Mouse (Mus musculus) testis, adult 2 months (tissue): ENCODE measurements at regions not wholly inside any gene's neighbourhood (a gene's known extent, or its start where the extent isn't known, plus 50 kb on each side); places are given as distances from the start of the nearest gene placed in this dataset.

Experiments
- CTCF ChIP-seq: fragments of 200-500 bp; IDR thresholded peaks from 2 replicates; pipeline ENCODE4 v1.5.1; 2012; ENCODE audit warnings: low read depth, mild to moderate bottlenecking, inconsistent platforms, low read length, moderate library complexity; ENCODE audit not compliant: control insufficient read depth, insufficient read depth, insufficient replicate concordance
- POLR2A ChIP-seq: fragments of 200-500 bp; IDR thresholded peaks from 2 replicates; pipeline ENCODE4 v1.6.1; 2012; ENCODE audit warnings: low read depth, mild to moderate bottlenecking, inconsistent platforms, low read length, moderate library complexity; ENCODE audit not compliant: control insufficient read depth

GRCm38 (mm10) chr13:44260039-44260438, 469.2 kb upstream of the Jarid2 start:
- TF ChIP-seq CTCF (no peak), POLR2A (no peak)
